18 mouse cellular contexts compared by ENCODE assay signal in the genomic region with DNA sequence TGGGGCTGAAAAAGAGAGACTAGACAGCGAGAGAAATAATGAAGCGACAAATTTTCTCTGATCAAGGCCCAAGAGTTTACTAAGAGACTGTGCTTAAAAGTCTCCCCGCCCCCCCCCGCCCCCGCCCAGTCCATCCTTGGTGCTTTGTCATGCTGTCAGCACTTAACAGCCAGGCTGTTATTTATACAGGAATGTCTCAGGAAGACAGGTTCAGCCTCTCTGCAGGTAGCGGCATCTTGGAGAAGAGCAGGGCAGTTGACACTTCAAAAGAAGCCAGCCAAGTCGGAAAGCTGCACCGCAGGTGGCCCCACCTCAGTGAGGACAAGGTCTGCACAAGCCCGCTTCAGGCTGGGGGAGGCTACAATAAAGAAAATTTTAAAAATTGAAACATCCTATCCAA.
DNase-seq lines count a peak whose midpoint lies in the region.
"Had no signal": no experiment of that assay in that cellular context is flagged by ENCODE, and none has a peak within 500 bp of the region (broad histone marks: within the 10 kb centered on the region; RNA-seq: fewer than 3 reads in every experiment).

No protein-coding gene starts in this region.

- DNase-seq in cerebellum, postnatal 14 days: peak; percentile 6 to 10
- no peak for DNase-seq in cerebellum, adult 9-10 months
- DNase-seq in ES-CJ7 (ENCODE audit: low read depth, low spot score): peak; percentile 41
- DNase-seq in ZHBTc4 (ENCODE audit: low read depth, low spot score): peak; percentile 17
- peak; percentile 6 for DNase-seq in mesoderm, embryonic 11.5 days (ENCODE audit: low read depth, low spot score)
- no peak for DNase-seq in kidney, postnatal 14 days
- DNase-seq in liver: no peak
- DNase-seq: adrenal gland, postnatal 10 days; adrenal gland, postnatal 36 days; B cell, adult 2 months; cerebellum, adult 11 months; cerebellum, adult 2 months; forebrain, postnatal 0 days; gastrocnemius, adult 2 months; gastrocnemius, postnatal 14 days; heart, adult 18-20 months; heart, postnatal 14 days; heart, postnatal 4 days had no signal

Comparison
In these comparisons a context has a peak if more than half of its experiments do, and no peak if none do; other contexts are left out.
1. DNase-seq: peak in cerebellum, postnatal 14 days (2 of 2), ES-CJ7 (single experiment), ZHBTc4 (single experiment) and mesoderm, embryonic 11.5 days (single experiment); none in cerebellum, adult 9-10 months (single experiment), kidney, postnatal 14 days (single experiment) and liver (single experiment).